Mouse (Mus musculus): ENCODE data around the gene Tbk1. TPM values are rescaled to one million over a fixed set of nuclear protein-coding genes. Genes with fewer than 3 reads are reported as not detected.

The Tbk1 gene
- total RNA-seq, 2 experiments from 2014 or later, result 32.4 to 38.4 TPM

DNA sequence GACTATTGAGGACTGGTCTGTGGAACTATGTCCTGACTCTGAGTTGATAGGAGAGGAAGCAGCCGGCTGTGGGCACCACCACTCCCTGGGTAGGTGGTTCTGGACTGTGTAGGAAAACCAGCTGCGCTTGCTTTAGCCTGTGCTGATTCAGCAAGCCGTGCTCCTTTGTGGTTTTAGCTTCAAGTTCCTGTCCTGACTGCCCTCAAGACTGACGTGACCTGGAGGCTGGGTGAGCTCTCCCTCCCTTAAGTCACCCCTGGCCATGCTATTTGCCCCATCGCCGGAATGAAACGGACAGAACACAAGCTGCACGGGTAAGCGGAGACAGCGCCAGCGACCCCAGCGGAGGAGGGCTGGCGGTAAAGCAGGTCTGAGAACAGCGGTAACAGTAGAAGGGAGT, 4.5 kb upstream of the Tbk1 start:
- no peak for DNase-seq

DNA sequence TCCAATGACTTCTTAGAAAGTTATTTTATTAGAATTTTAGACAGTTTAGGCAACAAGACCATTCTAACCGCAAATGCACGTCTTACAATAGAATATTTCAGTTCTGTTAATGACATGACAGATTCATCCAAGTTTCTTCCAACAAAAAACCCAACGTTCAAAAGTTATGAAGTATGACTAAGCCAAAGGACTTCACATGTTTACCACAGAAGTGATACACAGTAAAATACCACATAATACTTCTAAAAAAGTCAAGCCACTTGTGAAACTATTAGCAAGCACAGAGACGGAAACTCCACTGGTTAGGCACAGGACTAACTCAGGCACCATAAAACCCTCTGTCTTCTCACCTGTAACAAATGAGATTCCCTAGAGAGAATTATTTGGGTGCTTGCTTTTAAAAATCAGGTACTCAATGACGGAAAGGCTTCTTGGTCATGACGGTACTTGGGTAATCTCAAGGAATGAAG, 819 bp upstream of the Tbk1 start:
- no peak for DNase-seq

DNA sequence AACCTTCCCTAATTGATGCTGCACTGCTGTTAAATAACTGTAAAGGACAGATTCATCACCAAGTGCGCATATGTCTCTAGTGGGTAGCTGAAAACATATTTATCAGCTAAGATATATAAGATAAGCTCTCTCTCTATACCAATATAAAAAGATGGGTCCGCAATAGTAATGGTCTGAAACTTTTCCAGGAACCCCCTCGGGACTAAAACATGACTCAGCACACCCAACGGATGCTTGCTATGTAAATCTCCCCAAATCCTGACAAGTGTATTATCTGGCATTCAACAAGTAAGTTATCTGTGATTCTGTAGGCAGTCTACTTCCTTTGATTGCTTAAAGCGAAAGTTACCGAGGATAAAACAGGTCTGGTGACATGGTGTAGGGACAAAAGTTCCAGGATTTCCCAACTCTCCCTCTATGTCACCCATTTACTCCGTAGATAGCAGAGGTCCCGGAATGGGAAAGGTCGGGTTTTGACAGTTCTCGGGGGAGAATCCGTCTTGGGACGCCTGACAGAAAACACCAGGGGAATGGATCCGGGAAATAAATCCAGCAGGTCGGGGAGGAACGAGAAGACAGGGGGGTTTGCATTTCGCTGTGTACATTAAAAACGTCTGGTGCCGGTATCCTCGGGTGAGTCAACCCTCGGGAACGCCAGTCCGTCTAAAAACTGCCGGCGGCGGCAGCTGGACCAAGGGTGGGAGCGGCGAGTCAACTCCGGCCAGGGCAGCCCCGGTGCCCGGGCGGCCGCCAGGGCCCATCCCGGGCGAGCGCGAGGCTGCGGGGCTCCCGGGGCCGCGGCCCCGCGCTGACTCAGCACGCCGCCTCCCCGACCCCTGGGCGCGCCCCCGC, 570 bp downstream of the Tbk1 start:
- no peak for DNase-seq

DNA sequence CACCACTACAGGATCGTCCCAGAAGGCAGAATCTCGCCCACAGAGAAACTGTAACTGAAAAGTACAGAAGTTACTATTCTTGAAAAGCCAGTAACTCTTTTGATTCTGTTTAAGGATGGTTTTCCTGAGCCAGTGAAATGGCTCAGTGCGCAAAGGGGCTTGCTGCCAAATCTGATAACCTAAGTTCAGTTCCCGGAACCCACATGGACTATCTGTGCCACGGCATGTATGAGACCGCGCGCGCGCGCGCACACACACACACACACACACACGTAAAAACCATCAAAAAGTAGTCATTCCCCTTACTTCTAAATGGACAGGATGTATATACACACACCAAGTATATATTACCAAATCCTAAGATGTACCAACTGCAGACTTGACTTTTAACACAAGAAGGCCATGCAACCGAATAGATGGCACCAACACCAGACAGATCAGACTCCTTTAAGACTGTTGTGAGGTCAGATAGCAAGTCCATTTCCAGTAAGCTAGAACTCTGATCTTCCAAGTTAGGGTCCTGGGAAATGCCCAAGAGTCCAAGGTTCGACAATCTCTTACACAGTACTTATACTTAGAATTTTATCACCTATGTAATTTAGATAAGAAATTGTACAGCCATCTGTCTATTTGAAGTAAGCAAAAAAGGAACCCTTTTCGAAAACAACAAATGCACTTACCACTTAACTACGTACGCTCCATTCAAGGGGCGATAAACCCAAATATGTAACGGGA, 1.4 kb downstream of the Tbk1 start:
- DNase-seq, result no peak

GRCm38 (mm10) chr10:121584033-121584432, 2.6 kb downstream of the Tbk1 start:
- no peak for DNase-seq

DNA sequence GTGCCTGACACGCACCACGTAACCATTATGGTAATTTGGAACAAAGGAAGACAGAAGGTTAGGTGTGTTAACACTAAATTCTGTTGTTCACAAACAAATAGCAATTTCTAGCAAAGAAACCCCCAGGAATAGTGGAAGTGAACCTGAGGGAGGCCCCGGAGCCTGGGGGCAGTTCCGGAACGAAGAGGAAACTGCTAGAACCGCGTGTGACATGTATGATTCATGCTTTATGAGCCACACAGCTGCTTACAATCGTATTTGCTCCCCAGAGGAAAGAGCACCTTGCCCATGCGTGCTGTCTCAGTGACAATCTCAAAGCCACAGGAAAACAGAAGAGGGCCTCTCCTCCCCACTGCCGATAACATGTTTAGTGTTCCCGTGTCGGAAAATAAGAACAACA, 3.6 kb downstream of the Tbk1 start:
- no peak for DNase-seq

DNA sequence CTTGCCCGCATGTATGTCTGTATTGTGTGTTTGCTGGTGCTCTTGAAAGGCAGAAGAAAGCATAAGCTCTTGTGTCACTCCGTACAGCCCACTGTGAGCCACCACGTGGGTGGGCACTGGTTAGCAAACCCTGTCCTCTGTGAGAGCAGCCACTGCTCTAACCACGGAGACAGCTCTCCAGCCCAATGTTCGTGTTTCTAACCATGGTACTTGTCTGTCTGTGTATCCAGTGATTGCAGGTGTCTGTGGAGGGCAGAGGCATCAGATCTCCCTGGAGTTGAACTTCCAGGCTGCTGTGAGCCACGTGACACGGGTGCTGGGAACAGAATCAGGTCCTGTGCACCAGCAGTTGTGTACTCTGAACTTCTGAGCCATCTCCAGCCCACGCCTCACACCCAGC, 4.3 kb downstream of the Tbk1 start:
- no peak for DNase-seq

DNA sequence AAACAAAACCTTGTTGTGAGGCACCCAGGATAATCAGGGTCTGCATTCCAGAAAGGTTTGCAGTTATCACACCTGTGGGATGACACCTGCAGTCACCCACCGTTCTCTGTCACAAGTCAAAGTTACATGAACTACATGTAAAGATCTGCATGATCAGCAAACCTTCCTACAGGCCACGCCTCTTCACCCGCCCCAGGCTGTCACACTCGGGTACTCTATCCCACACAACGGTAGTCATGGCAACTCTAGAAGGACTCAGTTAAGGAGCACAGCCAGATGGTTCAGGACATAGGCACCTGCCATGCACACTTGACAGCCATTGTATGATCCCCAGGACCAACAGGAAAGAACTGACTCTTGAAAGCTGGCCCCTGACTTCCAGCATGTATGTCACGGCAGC, 5.2 kb downstream of the Tbk1 start:
- no peak for DNase-seq

DNA sequence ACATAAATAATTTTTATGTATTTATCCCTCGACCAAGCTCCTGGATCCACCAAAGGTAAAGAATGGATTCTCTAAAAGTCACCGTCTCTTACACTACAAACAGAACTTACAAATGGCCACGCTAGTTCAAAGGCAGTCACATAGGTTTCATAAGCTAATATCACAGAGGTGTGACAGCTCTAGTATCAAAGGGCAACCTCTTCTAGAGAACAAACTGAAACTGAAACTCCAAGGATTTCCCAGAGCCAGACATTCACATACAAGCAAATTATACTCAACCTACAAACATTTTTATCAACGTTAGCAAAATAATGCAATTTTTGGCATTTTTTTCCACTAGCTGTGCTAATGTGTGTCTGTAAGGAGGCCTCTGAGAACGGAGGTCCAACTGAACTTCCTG, 6.2 kb downstream of the Tbk1 start:
- no peak for DNase-seq

DNA sequence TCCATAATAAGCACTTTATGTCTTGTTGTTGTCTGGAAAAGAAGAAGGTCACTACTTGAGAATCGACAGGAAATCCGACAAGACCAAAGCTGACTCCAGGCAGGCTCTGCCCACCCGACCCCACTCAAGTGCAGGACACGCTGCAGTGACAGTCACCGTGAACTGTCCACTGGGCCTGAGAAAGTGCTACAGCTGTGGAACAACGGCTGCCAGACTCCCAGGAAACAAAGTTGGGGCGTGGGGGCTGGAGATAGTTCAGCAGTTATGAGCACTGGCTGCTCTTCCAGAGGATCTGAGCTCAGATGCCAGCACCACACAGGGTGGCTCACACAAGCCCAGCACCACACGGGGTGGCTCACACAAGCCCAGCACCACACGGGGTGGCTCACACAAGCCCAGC, 10.2 kb downstream of the Tbk1 start:
- DNase-seq, result no peak

- DNase-seq, result no peak
Measured at GRCm38 (mm10) chr10:121571511-121572147, 15.0 kb downstream of the Tbk1 start.

DNA sequence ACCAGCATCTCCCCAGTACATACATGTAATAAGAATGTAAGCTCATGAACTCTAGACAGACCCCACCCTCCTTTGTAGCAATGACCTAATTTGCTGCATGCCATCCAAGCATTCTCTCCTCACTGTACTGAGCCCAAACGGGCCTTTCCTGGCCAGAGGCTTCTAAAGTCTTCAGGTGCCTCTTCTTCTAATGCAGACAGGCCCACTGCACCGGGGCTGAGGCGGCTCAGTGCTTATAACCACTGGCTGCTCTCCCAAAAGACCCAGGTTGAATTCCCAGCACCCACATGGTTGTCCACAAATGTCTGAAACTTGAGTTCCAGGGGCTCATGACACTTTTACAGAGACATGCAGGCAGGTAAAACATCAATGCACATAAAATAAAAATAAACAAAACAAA, 15.6 kb downstream of the Tbk1 start:
- no peak for DNase-seq

DNA sequence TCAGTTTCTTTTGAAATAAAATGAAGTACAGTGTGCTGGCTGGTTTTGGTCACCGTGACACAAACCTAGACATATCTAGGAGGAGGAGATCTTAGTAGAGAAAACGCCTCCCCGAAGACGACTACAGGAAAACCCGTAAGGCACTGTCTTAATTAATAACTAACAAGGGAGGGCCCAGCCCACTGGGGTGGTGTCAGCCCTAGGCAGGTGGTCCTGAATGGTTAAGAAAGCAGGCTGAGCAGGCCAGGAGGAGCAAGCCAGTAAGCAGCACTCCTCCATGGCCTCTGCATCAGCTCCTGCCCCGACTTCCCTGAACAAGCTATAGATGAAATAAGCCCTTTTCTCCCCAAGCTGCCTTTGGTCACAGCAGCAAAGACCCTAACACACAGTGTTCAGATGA, 16.8 kb downstream of the Tbk1 start:
- DNase-seq, result no peak

DNA sequence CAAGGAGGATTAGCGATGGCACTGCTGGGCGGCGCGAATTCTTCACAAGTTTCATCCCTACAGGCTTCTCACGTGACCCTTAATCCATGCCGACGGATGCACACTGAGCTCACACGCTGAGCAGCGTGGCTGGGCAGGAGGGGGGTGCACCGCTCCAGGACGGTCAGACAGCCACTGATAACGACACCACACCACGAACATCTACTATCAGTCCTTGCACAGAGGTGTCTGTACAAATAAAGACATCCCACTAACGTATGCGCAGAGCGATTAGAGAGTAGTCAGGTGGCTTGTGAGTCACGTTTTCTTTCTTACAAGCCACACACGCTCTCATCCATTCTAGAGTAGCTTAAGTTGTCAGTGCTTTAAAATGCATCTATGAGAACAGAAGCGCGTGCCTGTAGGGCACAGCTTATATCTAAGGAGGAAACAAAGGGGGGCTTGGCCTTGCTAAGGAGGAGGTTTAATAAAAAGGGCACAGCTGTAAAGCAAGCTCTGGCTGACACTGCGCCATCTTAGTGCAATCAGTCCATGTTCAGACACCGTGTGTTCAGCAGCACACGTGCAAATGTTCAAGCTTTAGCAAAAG, 17.5 kb downstream of the Tbk1 start:
- DNase-seq, result no peak

GRCm38 (mm10) chr10:121568534-121568933, 18.1 kb downstream of the Tbk1 start:
- no peak for DNase-seq

DNA sequence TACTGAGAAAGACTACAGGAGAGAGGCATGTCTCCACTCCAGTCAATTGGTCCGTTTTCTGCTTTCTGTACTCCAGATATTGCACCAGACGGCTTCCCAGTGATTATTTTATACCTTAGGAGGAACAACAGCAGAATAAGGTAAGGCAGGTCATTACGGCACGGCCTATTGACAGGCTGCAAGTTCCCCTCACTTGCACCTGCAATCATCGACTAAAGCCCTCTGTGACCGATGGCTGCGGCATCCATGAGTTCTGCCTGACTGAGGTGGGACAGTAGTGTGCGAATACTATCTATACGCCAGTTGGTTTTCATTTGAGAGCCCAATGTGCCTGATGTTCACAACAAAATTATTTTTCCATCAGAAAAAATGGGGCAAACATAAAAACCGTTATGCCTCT, 18.6 kb downstream of the Tbk1 start:
- DNase-seq, result no peak

- DNase-seq, result no peak
Measured at GRCm38 (mm10) chr10:121564447-121564846, 22.1 kb downstream of the Tbk1 start.

- no peak for DNase-seq
Measured at GRCm38 (mm10) chr10:121558231-121558630, 28.4 kb downstream of the Tbk1 start.

DNA sequence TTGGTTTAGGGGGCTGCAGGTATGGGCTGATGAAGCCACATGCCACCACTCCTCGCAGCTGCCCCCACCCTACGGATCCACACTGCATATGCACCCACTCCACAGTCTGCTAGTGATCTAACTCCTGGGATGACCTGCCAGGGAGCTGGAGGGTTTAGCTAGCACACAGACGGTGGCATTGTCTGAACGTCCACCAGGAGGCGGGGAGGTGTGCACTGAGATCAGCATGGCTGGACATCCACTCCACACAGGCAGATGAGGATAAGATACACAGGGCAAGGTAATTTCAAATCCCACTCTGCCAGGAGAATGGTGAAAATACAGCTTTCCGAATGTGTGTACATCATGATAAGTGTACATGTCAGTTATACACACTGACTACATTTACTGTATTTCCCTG, 30.3 kb downstream of the Tbk1 start:
- no peak for DNase-seq

DNA sequence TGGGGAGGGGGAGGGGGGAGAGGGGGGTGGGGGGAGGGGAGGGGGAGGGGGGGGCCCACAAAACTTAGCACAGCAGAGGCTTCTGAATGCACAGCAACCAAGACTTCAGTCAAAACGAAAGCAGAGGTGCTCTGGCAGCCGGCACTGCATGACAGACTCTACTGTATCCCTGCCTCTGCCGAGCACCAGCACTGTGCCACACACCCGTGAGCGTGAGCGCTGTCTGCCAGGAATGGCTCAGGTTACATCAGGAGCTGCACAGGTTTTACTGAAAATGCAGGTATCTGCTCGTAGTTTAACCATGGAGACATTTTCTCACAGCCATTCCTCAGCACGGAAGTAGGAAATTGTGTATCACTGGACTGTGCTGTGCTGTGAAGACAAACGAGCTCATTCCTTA, 36.3 kb downstream of the Tbk1 start:
- DNase-seq, result no peak

DNA sequence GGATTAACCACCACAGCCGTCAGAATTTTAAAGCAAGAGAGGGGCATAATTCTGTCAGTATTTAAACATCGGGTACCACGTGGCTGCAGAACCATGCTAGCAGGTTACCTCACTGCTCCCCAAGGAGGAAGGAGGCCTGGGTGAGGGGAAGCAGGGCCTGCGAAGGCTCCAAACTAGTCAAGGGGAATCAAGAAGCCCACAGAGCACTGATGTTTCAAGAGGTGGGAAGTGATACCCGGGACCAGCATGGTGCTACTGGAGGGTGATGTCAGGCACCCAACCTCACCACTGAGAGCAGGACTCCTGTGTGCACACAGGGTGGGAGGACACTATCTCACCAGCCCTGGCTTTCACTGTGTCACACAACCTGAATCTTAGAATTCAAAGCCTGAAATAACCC, 36.9 kb downstream of the Tbk1 start:
- DNase-seq, result no peak

- DNase-seq, result no peak
Measured at GRCm38 (mm10) chr10:121547162-121547561, 39.4 kb downstream of the Tbk1 start.

DNA sequence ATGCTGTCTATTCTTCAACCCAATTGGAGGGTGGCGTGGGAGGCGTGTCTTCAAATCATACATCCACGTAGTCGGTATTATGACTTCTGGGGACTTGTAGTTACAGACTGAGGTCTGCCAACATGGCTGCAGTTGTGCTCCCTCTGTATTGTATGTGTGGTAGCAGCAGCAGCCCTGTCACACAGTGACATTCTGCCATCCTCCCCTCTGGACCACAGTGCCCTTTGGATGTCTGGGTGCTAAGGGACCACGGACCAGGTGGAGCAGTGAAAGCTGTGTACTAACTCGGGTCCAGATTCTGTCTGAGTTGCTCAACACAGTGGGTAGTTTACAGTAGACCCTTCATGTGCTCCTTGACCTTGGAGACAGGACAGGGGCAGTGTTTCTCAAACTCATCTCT, 43.0 kb downstream of the Tbk1 start:
- DNase-seq, result no peak
